Mouse (Mus musculus) CH12.LX (cell line): ENCODE data around the gene Pcnx4. TPM values are rescaled to one million over a fixed set of nuclear protein-coding genes. Genes with fewer than 3 reads are reported as not detected.

ENCODE experiments used
- DNase-seq: peaks from one replicate; pipeline ENCODE4 v3.0.0-alpha.2; 2013; ENCODE audit errors: extremely low read depth
- H3K27ac ChIP-seq: 2 replicates; pipeline ENCODE4 v1.5.1; 2012; ENCODE audit warnings: low read depth, mild to moderate bottlenecking, control low read depth, moderate library complexity; ENCODE audit not compliant: insufficient read depth
- H3K27me3 ChIP-seq: replicated peaks from 2 replicates; pipeline ENCODE3; 2012; ENCODE audit warnings: inconsistent platforms
- H3K36me3 ChIP-seq, 2 experiments: replicated peaks in 1 of 2; 2 replicates each; pipeline versions ENCODE3 to v1.6.1; 2012; ENCODE audit warnings: inconsistent platforms in 1 of 2, low read length in 1 of 2, mild to moderate bottlenecking in 1 of 2, mixed read lengths in 1 of 2, moderate library complexity in 1 of 2; ENCODE audit not compliant: control insufficient read depth in 1 of 2, insufficient read depth in 1 of 2
- H3K4me1 ChIP-seq, 2 experiments: 2 replicates each; pipeline ENCODE4 v1.6.1; 2012; ENCODE audit warnings: inconsistent platforms in 1 of 2, moderate library complexity in 1 of 2; ENCODE audit not compliant: insufficient read depth in 2 of 2, control insufficient read depth in 1 of 2
- H3K4me2 ChIP-seq: 2 replicates; pipeline ENCODE4 v1.6.1; 2012; ENCODE audit warnings: low read depth, mild to moderate bottlenecking, control low read depth; ENCODE audit not compliant: poor library complexity, insufficient read depth, severe bottlenecking
- H3K4me3 ChIP-seq, 3 experiments: fragments of 150-350 bp in 1 of 3; sonication (generic) in 1 of 3; replicated peaks in 1 of 3; 2 replicates each; pipeline versions ENCODE3 to v1.5.1; 2011 to 2012; ENCODE audit warnings: low read depth in 2 of 3, low read length in 2 of 3, mild to moderate bottlenecking in 2 of 3, moderate library complexity in 2 of 3, control low read depth in 1 of 3, improper control_type of control experiment in 1 of 3, inconsistent platforms in 1 of 3, mixed read lengths in 1 of 3; ENCODE audit not compliant: poor library complexity in 1 of 3
- H3K79me2 ChIP-seq: replicated peaks from 2 replicates; pipeline ENCODE4 v1.6.1; 2012; ENCODE audit warnings: mild to moderate bottlenecking, moderate library complexity; ENCODE audit not compliant: control insufficient read depth, poor library complexity, insufficient read depth, severe bottlenecking; ENCODE audit errors: extremely low read depth
- H3K9ac ChIP-seq: 2 replicates; pipeline ENCODE4 v1.6.1; 2012; ENCODE audit warnings: low read depth, mild to moderate bottlenecking, control low read depth, moderate library complexity; ENCODE audit not compliant: insufficient read depth
- H3K9me3 ChIP-seq: replicated peaks from 2 replicates; pipeline ENCODE3; 2012; ENCODE audit warnings: low read length, inconsistent platforms, mixed read lengths
- BHLHE40 ChIP-seq: IDR thresholded peaks from 2 replicates; pipeline ENCODE4 v1.6.1; 2011; ENCODE audit warnings: mild to moderate bottlenecking, low read depth, low read length, improper control_type of control experiment
- CHD1 ChIP-seq: IDR thresholded peaks from 2 replicates; pipeline ENCODE4 v1.6.1; 2012; ENCODE audit warnings: low read depth, low read length, improper control_type of control experiment, inconsistent platforms
- CHD2 ChIP-seq: IDR thresholded peaks from 2 replicates; pipeline ENCODE4 v1.6.1; 2011; ENCODE audit warnings: low read length, improper control_type of control experiment
- CTCF ChIP-seq, 2 experiments: IDR thresholded peaks in 1 of 2; conservative IDR thresholded peaks in 1 of 2; 2 replicates each; pipeline ENCODE4 v1.5.1; 2011 to 2012; ENCODE audit warnings: low read depth in 2 of 2, low read length in 2 of 2, improper control_type of control experiment in 1 of 2, inconsistent platforms in 1 of 2, mild to moderate bottlenecking in 1 of 2, moderate library complexity in 1 of 2
- E2F4 ChIP-seq: IDR thresholded peaks from 2 replicates; pipeline ENCODE4 v1.6.1; 2011; ENCODE audit warnings: low read depth, low read length, improper control_type of control experiment; ENCODE audit not compliant: insufficient replicate concordance
- ELF1 ChIP-seq: IDR thresholded peaks from 2 replicates; pipeline ENCODE4 v1.6.1; 2014; ENCODE audit warnings: low read depth, mild to moderate bottlenecking, inconsistent platforms, low read length, improper control_type of control experiment
- IRF4 ChIP-seq: IDR thresholded peaks from 2 replicates; pipeline ENCODE4 v1.6.1; 2014; ENCODE audit warnings: low read depth, mild to moderate bottlenecking, inconsistent platforms, low read length, improper control_type of control experiment
- JUN ChIP-seq: IDR thresholded peaks from 2 replicates; pipeline ENCODE4 v1.6.1; 2011; ENCODE audit warnings: low read depth, mild to moderate bottlenecking, low read length, improper control_type of control experiment, moderate library complexity; ENCODE audit not compliant: insufficient read depth
- JUND ChIP-seq: conservative IDR thresholded peaks from 2 replicates; pipeline ENCODE4 v1.6.1; 2011; ENCODE audit warnings: low read depth, low read length, improper control_type of control experiment
- NELFE ChIP-seq: IDR thresholded peaks from 2 replicates; pipeline ENCODE4 v1.6.1; 2011; ENCODE audit warnings: low read depth, low read length, improper control_type of control experiment
- RCOR1 ChIP-seq: conservative IDR thresholded peaks from 2 replicates; pipeline ENCODE4 v1.6.1; 2012; ENCODE audit warnings: low read depth, mild to moderate bottlenecking, inconsistent platforms, low read length, improper control_type of control experiment
- SMC3 ChIP-seq: IDR thresholded peaks from 2 replicates; pipeline ENCODE4 v1.6.1; 2011; ENCODE audit warnings: low read depth, low read length, improper control_type of control experiment
- TBP ChIP-seq: conservative IDR thresholded peaks from 2 replicates; pipeline ENCODE4 v1.6.1; 2011; ENCODE audit warnings: low read depth, low read length, improper control_type of control experiment
- UBTF ChIP-seq: IDR thresholded peaks from 2 replicates; pipeline ENCODE4 v1.6.1; 2012; ENCODE audit warnings: low read depth, mild to moderate bottlenecking, inconsistent platforms, low read length, improper control_type of control experiment, moderate library complexity
- USF1 ChIP-seq: IDR thresholded peaks from 2 replicates; pipeline ENCODE4 v1.6.1; 2014; ENCODE audit warnings: low read depth, mild to moderate bottlenecking, inconsistent platforms, low read length, improper control_type of control experiment
- USF2 ChIP-seq: conservative IDR thresholded peaks from 2 replicates; pipeline ENCODE4 v1.6.1; 2011; ENCODE audit warnings: low read depth, low read length, improper control_type of control experiment
- ZC3H11A ChIP-seq: IDR thresholded peaks from 2 replicates; pipeline ENCODE4 v1.6.1; 2012; ENCODE audit warnings: low read depth, mild to moderate bottlenecking, inconsistent platforms, low read length, improper control_type of control experiment
- ZKSCAN1 ChIP-seq: IDR thresholded peaks from 2 replicates; pipeline ENCODE4 v1.6.1; 2012; ENCODE audit warnings: low read depth, inconsistent platforms, low read length, improper control_type of control experiment, borderline replicate concordance
- ZMIZ1 ChIP-seq: IDR thresholded peaks from 2 replicates; pipeline ENCODE4 v1.6.1; 2012; ENCODE audit warnings: low read depth, mild to moderate bottlenecking, inconsistent platforms, low read length, improper control_type of control experiment
- ZNF384 ChIP-seq: IDR thresholded peaks from 2 replicates; pipeline ENCODE4 v1.6.1; 2012; ENCODE audit warnings: low read depth, low read length, improper control_type of control experiment, inconsistent platforms
- dilution Hi-C: fragments of 300-500 bp; cut with MboI; formaldehyde crosslinking; loops from 2 replicates; pipeline ENCODE4 v1.14.3; 2020; ENCODE audit warnings: low sequenced_read_pairs; ENCODE audit not compliant: extremely low pct_unique_long_range_greater_than_20kb, extremely low pct_ligation_motif_present
- in situ Hi-C: fragments of 300-500 bp; cut with MboI; formaldehyde crosslinking; loops from 3 replicates; pipeline ENCODE4 v1.14.3; 2019; ENCODE audit warnings: low sequenced_read_pairs, low pct_ligation_motif_present, low pct_unique_long_range_greater_than_20kb, mixed read lengths
- polyA plus RNA-seq: library from polyadenylated mRNA; unstranded; fragments of >175 nt; gene quantifications from 2 replicates; pipeline ENCODE4 v1.2.1, GENCODE M21; 2012; ENCODE audit warnings: low read depth; ENCODE audit not compliant: insufficient read length
- total RNA-seq, 2 experiments: library from RNA; depleted of rRNA; stranded (reverse); fragments of 300-350 nt in 1 of 2; fragments of >200 nt in 1 of 2; gene quantifications; 2 replicates each; pipeline ENCODE4 v1.2.3; 2012 to 2014

Gene Pcnx4
- total and polyA plus RNA-seq, 3 experiments = 1.9 to 3.1 (median 2.1) TPM

- no peaks in the 10 kb centered on the region for H3K36me3 ChIP-seq
- dilution Hi-C loops (no loop called here), in situ Hi-C loops (loop anchor here (25.0 kb wide), 2 partner anchors 130 to 455 kb away; partner anchors contain the start of gene Dhrs7)
- no peaks in the 10 kb centered on the region; a peak in 1 of 4 replicates for H3K4me1 ChIP-seq
- no peak overlapping the region for H3K27ac ChIP-seq
- no peak overlapping the region for H3K9ac ChIP-seq
- TF ChIP-seq ZC3H11A (no peak), CTCF (conservative IDR thresholded peaks at IDR 0.05 in 1 of 2, IDR thresholded peaks at IDR 0.05 in 1 of 2; ENCODE audit: low read depth in 2 of 2, low read length in 2 of 2) (no peak), ZMIZ1 (no peak), BHLHE40 (no peak), E2F4 (no peak), ZNF384 (no peak), IRF4 (no peak), ZKSCAN1 (no peak)
- H3K27me3 ChIP-seq = no peaks in the 10 kb centered on the region
- H3K4me3 ChIP-seq = no peak overlapping the region
- H3K9me3 ChIP-seq = peaks cover 7% of the 10 kb centered on the region
- no peaks in the 10 kb centered on the region for H3K79me2 ChIP-seq
- DNase-seq = no peak
- H3K4me2 ChIP-seq = no peak overlapping the region
Observed at GRCm38 (mm10) chr12:72532303-72532702, 3.9 kb upstream of the Pcnx4 start.

DNA sequence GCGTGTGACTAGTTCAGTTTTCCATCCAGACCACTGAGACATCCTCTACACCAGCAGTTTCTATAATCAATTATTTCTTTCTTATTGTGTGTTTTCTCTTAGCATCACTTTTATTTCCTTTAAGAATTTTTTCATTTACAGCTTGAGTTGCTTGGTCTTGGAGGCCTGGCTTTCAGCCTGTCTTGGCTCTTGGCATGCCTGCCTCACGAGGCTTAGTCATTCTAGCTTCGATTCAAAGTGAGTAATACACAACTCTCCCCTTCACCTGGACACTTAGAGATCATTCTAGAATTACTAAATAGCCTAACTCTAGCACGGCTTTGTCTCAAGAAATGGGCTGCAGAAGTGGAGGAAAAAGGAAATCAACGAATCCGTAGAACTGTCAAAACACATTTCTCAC is 2.2 kb upstream of the Pcnx4 start:
- no peak for DNase-seq
- no peak overlapping the region for H3K4me2 ChIP-seq
- H3K27me3 ChIP-seq = no peaks in the 10 kb centered on the region
- no peak overlapping the region for H3K4me3 ChIP-seq
- TF ChIP-seq CHD1 (no peak), ZNF384 (no peak), TBP (no peak), RCOR1 (no peak), UBTF (no peak), CHD2 (no peak), ELF1 (no peak), SMC3 (no peak), USF2 (no peak), E2F4 (no peak), ZKSCAN1 (no peak), JUND (no peak), JUN (no peak), ZMIZ1 (no peak), IRF4 (no peak), USF1 (no peak), NELFE (no peak)
- peaks cover 0 to 3% of the 10 kb centered on the region in 2 experiments for H3K36me3 ChIP-seq
- H3K9me3 ChIP-seq = peaks cover 7% of the 10 kb centered on the region
- no peaks in the 10 kb centered on the region; a peak in 1 of 4 replicates for H3K4me1 ChIP-seq
- dilution Hi-C loops (no loop called here), in situ Hi-C loops (loop anchor here (25.0 kb wide), 2 partner anchors 128 to 453 kb away; partner anchors contain the start of gene Dhrs7)
- no peaks in the 10 kb centered on the region for H3K79me2 ChIP-seq
- no peak overlapping the region for H3K9ac ChIP-seq
- no peak overlapping the region for H3K27ac ChIP-seq
